Mouse (Mus musculus): ENCODE data around the gene Zfp128.

- no peak for TF ChIP-seq POLR2A (IDR thresholded peaks at IDR 0.05; ENCODE audit: insufficient read depth, low read length)
- TF ChIP-seq CTCF (IDR thresholded peaks at IDR 0.05; ENCODE audit: low read depth, low read length) = no peak
Measured at GRCm38 (mm10) chr7:12905146-12905545, 24.2 kb downstream of the Zfp128 start.

Data from ES-Bruce4 (cell line).